Mouse (Mus musculus) spleen, postnatal 4 days (tissue): ENCODE results near the gene Kcnma1.

Source experiments
- DNase-seq, 2 experiments: peaks; one replicate each; pipeline ENCODE4 v3.0.0; 2022; ENCODE audit warnings: low spot score in 2 of 2

The Kcnma1 gene

GRCm38 (mm10) chr14:23857034-23857433 lies 157.3 kb downstream of the Kcnma1 start:
- DNase-seq = no peak

DNA sequence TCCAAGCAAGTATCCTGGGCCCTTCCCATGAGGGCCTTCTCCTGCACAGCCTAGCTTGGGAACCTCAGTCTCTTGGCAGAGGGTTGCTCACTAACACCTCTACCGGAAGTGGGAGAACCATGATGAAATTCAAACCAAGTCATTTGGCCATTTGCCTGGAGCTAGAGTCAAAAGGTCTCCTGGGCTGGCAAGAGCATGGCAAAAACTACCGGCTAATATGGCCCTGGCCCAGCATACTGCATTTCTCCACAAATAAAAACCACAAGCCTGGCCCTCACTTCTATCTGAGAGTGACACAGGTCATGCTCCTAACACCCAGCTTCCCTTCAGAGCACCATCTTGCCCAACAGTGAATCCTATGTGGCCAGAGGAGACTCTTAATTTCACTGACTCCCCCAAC lies 159.3 kb downstream of the Kcnma1 start:
- DNase-seq = no peak

GRCm38 (mm10) chr14:23848529-23849141 lies 165.7 kb downstream of the Kcnma1 start:
- no peak for DNase-seq

DNA sequence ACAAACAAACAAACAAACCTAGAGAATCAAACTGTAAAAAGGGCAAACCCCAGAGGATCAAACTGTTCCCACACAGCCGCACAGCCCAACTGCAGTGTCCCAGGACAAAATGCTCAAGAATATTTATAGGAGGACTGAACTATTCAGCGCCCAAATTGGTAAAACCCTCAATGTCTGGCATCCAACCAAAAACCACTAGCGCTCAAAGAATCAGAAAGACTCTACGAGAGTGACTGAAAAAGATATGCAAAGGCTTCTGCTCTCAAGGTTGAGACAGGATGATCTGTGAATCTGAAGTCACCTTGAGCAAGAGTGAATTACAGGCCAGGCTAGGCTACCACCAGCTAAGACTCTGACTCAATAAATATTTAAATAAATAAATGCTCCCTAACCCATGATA lies 167.6 kb downstream of the Kcnma1 start:
- no peak for DNase-seq

DNA sequence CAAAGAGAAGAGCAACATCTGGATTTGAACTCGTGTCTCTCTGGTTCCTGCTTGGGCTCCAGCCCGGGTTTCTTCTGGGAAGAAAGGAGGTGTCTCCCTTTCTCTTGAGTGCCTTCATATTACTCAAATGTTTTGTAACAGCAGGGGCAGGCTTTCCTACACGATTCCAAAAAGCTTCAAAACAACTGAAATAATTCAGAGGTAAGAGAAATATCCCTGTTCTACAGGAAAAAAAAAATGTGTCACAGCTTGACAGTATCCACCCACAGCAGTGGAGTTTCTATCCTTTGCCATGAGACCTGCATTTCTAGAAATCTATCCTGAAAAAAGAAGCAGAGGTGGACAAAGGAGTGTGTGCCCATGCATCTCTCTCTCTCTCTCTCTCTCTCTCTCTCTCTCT lies 172.3 kb downstream of the Kcnma1 start:
- no peak for DNase-seq

DNA sequence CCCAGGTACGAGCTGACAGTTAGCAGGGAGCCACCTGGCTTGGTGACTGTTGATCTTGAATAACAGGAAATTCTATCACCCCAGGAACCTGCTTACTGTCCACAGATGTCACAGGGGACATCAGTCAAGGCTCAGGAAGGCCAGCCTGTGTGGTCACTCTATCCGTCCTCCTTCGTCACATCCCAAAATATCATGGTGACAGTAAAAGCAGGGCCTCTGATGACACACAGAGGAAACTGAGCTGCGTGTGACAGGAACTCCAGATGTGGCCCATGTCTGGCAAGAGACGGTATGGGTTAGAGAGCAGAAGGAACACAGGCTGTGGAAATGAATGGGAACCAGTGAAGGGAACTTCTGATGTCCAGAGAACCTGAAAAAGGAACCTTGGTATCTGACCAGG lies 174.7 kb downstream of the Kcnma1 start:
- no peak for DNase-seq

- no peak for DNase-seq
Measured at GRCm38 (mm10) chr14:23835387-23836111, 178.7 kb downstream of the Kcnma1 start.

- DNase-seq = no peak
Measured at GRCm38 (mm10) chr14:23831284-23831683, 183.0 kb downstream of the Kcnma1 start.

DNA sequence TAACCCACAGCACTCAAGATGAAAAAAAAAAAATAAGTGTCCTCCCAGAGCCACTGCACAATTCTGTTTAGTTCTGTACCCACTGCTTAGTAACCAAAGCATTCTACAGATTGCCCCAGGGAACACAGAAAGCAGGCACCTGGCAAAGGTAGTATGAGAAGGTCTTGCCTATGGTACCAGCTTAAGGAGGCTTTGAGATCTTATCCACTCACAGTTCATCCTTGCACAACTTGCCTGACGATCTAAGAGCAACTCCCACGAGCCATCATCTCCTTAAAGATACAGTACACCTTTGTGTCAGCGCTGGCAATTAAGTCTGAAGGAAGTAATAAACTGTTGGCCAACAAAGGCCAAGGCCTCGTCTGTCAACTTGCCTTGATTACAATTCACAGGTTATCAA lies 184.0 kb downstream of the Kcnma1 start:
- no peak for DNase-seq

DNA sequence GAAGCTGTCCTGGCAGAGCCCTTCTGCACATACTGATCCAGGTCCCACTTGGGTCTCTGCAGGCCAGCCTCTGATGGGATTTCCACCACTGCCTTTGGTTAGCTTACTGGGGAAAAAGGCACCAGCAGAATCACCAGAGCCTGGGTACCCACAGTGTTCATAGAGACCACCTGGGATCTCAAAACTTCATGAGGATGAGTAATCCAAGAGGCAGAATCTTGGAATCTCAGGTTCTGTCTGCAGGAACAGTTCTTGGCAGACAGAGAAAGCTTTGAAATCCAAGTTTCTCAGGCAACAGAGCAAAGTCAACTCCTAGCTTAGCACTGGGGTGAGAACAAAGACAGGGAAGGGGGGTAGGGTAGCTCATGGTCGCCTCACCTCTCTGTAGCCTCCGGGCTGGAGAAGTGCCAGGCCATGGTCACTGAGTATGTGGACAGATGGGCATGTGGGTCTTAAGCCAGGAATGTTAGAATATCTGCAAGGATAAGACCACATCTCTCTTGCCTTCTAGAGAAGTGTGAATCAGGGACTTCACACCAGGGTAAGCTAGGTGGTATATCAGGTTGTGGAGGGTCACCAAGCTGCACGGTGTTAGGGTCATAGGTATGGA lies 185.5 kb downstream of the Kcnma1 start:
- DNase-seq = no peak

DNA sequence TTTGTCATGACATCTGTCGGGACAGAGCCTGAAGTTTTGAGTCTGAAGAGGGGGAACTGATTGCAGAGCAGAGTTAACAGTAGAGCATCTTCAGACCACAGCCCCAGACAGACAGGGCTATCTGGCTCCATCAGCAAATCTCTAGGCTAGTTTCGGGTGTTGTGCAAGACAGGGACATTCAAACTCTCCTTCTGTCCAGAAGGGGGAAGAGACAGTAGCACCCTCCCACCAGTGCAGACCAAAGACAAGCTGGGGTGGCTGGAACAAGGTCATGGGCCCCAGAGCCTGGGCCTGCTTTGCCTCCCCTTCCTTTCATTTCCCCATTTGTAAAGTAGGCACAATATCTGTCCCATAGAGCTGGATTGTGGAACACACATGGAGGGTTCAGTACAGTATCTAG lies 189.4 kb downstream of the Kcnma1 start:
- DNase-seq = no peak

DNA sequence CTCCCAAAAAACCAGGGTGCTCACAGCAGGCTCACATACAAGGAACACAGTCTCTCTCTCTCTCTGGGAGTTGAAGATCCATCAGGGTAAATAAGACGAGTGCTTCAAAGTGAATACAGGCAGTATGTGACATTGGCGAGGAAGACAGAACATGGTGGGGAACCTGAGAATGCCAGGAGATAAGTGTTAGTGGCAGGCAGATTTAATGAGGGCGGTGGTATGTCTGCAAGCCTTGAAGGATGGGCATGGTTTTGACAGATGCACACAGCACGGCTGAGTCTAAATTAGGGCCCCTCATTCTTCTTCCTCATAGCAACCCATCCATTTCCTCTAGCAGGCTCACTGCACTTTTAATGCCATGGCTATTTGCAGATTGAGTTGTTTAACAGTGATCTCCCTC lies 190.0 kb downstream of the Kcnma1 start:
- no peak for DNase-seq

DNA sequence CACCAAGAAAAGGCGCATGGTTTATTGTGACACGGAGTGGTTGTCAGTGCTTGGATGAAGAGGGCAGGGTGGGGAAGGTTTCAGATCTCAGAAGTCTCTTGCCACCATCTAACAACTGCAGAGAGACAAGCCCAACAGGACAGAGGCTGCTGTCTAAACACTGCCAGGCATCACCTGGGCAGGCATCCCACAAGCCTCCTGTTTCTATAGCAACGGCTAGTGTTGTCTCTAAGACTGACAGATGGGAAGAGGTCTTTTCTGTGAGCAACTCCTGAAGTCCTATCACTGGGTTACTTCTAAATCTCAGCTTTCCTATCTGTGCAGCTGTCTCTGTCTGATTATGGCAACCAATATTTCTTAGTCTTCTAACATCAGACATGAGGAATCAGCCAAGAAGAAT lies 196.7 kb downstream of the Kcnma1 start:
- DNase-seq = no peak

GRCm38 (mm10) chr14:23810081-23810480 lies 204.2 kb downstream of the Kcnma1 start:
- DNase-seq = no peak

DNA sequence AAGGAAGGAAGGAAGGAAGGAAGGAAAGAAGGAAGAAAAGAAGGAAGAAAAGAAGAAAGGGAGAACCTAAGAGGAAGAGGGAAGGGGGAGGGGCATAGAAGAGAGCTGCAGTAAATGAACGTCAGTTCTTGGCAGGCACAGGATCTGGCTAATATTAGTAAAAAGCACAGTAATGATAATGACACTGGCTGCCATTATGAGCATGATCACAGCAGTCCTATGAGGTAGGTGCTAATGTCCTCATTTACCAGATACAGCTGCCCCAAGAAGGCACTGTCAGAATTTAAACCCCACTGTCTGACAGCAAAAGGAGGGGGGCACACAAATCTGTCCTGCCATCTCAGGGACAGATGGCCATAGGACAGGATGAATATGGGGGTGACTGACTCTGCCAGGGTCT lies 205.2 kb downstream of the Kcnma1 start:
- no peak for DNase-seq

- DNase-seq = no peak
Measured at GRCm38 (mm10) chr14:23806378-23806777, 207.9 kb downstream of the Kcnma1 start.

DNA sequence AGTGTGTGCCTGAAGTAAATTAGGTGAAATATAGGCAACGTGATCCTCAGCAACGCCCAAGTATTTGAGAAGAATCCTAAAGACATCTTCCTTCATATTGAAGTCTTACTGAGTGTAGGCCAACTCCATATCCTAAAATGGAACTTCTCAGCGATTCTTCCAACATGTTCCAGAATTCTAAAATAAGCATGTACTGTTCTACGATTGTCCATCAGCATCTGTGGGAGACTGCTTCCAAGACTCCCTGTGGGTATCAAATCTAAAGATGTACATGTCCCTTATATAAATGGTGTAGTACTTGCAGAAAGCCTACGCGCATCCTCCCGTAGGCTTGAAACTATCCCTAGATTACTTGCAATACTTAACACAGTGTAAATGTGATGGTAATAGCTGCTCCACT lies 217.4 kb downstream of the Kcnma1 start:
- DNase-seq = no peak

DNA sequence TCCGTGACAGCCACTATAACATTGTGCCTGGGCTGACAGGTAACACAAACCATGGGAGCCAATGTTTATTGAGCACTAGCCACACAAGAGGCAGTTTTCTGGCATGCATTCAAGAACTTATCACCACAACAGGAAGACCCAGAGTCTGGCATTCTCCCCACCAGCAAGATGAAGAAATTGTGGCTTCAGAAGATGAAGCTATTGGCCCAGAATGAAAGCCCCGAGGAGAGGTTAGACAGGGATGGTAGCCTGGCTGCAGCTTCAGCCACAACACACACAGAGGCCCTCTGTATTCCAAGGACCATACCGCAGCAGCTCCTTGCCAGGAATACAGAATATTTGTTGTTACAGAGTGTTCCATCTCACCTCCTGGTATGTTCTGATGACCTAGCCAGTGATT lies 221.6 kb downstream of the Kcnma1 start:
- DNase-seq = no peak

- DNase-seq = no peak
Measured at GRCm38 (mm10) chr14:23792076-23792475, 222.2 kb downstream of the Kcnma1 start.

DNA sequence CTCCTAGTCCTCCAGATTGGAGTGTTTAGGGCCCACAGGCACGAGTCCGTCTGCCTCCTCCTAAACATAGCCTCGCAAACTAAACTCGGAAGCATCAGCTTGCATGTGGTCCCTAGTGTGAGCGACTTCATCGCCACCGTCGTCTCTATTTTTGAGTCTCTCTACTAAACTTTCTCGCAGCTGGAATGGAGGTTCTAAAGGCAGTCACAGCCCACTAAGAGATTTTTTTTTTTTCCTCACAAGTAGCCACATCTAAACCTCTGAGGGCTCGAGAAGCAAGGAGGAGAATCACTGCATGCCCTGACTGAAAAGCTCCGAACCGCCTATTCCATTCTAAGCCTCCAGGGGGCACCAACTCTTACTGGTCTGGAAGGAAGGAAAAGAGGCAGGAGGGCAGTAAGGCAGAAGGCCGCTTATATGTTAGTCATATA lies 223.0 kb downstream of the Kcnma1 start:
- DNase-seq = no peak

DNA sequence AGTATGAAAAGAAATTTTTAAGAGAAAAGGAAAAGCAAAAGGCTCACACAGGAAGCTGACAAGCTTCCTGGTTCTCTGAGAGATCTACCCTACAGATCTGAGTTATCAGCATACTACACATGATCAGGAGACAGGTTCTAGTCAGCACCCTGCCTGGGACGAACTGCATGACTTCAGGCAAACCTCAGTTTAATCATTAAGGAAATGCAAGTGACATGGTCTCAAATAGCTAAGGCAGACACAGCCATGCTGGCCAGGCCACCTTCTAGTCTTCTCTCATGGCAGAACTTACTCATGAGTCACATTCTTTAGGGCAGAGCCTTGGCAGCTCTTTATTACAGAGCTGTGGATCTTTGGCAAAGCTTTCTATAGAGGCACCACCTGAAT lies 227.6 kb downstream of the Kcnma1 start:
- DNase-seq = no peak

GRCm38 (mm10) chr14:23785921-23786686 lies 228.2 kb downstream of the Kcnma1 start:
- no peak for DNase-seq
